Mouse (Mus musculus) lung, embryonic 14.5 days (tissue): ENCODE data around the gene Snrpc. TPM values are rescaled to one million over a fixed set of nuclear protein-coding genes. Genes with fewer than 3 reads are reported as not detected.

Experiments used
- ATAC-seq: fragments of 200-750 bp; cut with Nextera tagmentation; 2 replicates; pipeline ENCODE4 v1.8.0; 2017; ENCODE audit warnings: mild to moderate bottlenecking, moderate TSS enrichment, moderate library complexity; ENCODE audit not compliant: insufficient read depth
- DNase-seq: peaks from one replicate; pipeline ENCODE4 v3.0.0-alpha.2; 2015
- H3K27ac ChIP-seq: fragments of 300-500 bp; sonication (generic); 2 replicates; pipeline ENCODE4 v1.5.1; 2014; ENCODE audit warnings: low read depth, mild to moderate bottlenecking, moderate library complexity
- H3K27me3 ChIP-seq: fragments of 300-500 bp; sonication (generic); 2 replicates; pipeline ENCODE4 v1.6.1; 2014; ENCODE audit warnings: low read length, control low read depth; ENCODE audit not compliant: insufficient read depth
- H3K36me3 ChIP-seq: fragments of 300-500 bp; sonication (generic); 2 replicates; pipeline ENCODE4 v1.6.1; 2014; ENCODE audit warnings: control low read depth; ENCODE audit not compliant: insufficient read depth
- H3K4me1 ChIP-seq: fragments of 300-500 bp; sonication (generic); 2 replicates; pipeline ENCODE4 v1.6.1; 2014; ENCODE audit warnings: antibody characterized with exemption, control low read depth; ENCODE audit not compliant: insufficient read depth
- H3K4me2 ChIP-seq: fragments of 300-500 bp; sonication (generic); 2 replicates; pipeline ENCODE4 v1.6.1; 2014; ENCODE audit warnings: mild to moderate bottlenecking
- H3K4me3 ChIP-seq: fragments of 300-500 bp; sonication (generic); 2 replicates; pipeline ENCODE4 v1.5.1; 2014; ENCODE audit warnings: low read depth, low read length
- H3K9ac ChIP-seq: fragments of 300-500 bp; sonication (generic); 2 replicates; pipeline ENCODE4 v1.6.1; 2014
- H3K9me3 ChIP-seq: fragments of 300-500 bp; sonication (generic); 2 replicates; pipeline ENCODE4 v1.6.1; 2016; ENCODE audit warnings: low read depth, low read length, control low read depth
- CTCF ChIP-seq: IDR thresholded peaks from 2 replicates; pipeline ENCODE4 v1.5.1; 2016; ENCODE audit warnings: antibody characterized with exemption, low read depth
- WGBS: fragments of 180-500 bp; shearing (Covaris S2); extraction: QIAGEN DNeasy Blood & Tissue Kit; methylation state at CpG from one replicate; pipeline ENCODE4 v1.1.7; 2014; 5-methylcytosine and 5-hydroxymethylcytosine counted together
- polyA plus RNA-seq: library from polyadenylated mRNA; unstranded; fragments of >200 nt; fragmentation: Nextera tagmentation; extraction: Ambion mirVana; gene quantifications from 2 replicates; pipeline ENCODE4 v1.2.1, GENCODE M21; 2014

Gene Snrpc
- polyA plus RNA-seq, 1 experiment from 2014 or later, result 368 TPM

- no peaks in the 10 kb centered on the region for H3K36me3 ChIP-seq
- DNase-seq, result no peak
- H3K27ac ChIP-seq, result 0 out of 2 replicates have a peak overlapping the region, but pooled peaks have one; percentile 8
- H3K4me2 ChIP-seq, result peak overlapping the region; percentile 68
- H3K9me3 ChIP-seq, result no peaks in the 10 kb centered on the region
- 24% methylated on average over 3 of the region's 3 CpGs for WGBS
- no peaks in the 10 kb centered on the region for H3K27me3 ChIP-seq
- TF ChIP-seq CTCF, result no peak
- ATAC-seq, result no peak
- peak overlapping the region; percentile 36; the same call in 1 of the 2 replicates for H3K4me3 ChIP-seq
- peaks cover 3% of the 10 kb centered on the region; the same call in 1 of the 2 replicates for H3K4me1 ChIP-seq
- H3K9ac ChIP-seq, result no peak overlapping the region
Measured at GRCm38 (mm10) chr17:27825539-27825938, 12.4 kb upstream of the Snrpc start.

- no peaks in the 10 kb centered on the region for H3K36me3 ChIP-seq
- peaks cover 2% of the 10 kb centered on the region; the same call in 1 of the 2 replicates for H3K4me1 ChIP-seq
- peak; percentile 85 for DNase-seq
- H3K27ac ChIP-seq, result peak overlapping the region; percentile 82
- H3K27me3 ChIP-seq, result no peaks in the 10 kb centered on the region
- no peaks in the 10 kb centered on the region for H3K9me3 ChIP-seq
- H3K9ac ChIP-seq, result peak overlapping the region; percentile 47
- TF ChIP-seq CTCF, result 0 out of 2 replicates have a peak, but pooled peaks have one; percentile 7
- WGBS, result 4% methylated on average over 22 of the region's 22 CpGs
- peak; percentile 70 for ATAC-seq
- H3K4me3 ChIP-seq, result peak overlapping the region; percentile 36
- peak overlapping the region; percentile 68 for H3K4me2 ChIP-seq
Measured at GRCm38 (mm10) chr17:27825984-27826905, 11.7 kb upstream of the Snrpc start.

GRCm38 (mm10) chr17:27826908-27827383 lies 11.0 kb upstream of the Snrpc start:
- no peak for TF ChIP-seq CTCF
- peak overlapping the region; percentile 68 for H3K4me2 ChIP-seq
- H3K27ac ChIP-seq, result peak overlapping the region; percentile 82
- H3K27me3 ChIP-seq, result no peaks in the 10 kb centered on the region
- H3K4me1 ChIP-seq, result no peaks in the 10 kb centered on the region
- peak overlapping the region; percentile 47 for H3K9ac ChIP-seq
- ATAC-seq, result peak; percentile 77
- no peaks in the 10 kb centered on the region for H3K9me3 ChIP-seq
- under 1% methylated on average over 9 of the region's 9 CpGs for WGBS
- peak; percentile 80 for DNase-seq
- no peaks in the 10 kb centered on the region for H3K36me3 ChIP-seq
- peak overlapping the region; percentile 36 for H3K4me3 ChIP-seq

DNA sequence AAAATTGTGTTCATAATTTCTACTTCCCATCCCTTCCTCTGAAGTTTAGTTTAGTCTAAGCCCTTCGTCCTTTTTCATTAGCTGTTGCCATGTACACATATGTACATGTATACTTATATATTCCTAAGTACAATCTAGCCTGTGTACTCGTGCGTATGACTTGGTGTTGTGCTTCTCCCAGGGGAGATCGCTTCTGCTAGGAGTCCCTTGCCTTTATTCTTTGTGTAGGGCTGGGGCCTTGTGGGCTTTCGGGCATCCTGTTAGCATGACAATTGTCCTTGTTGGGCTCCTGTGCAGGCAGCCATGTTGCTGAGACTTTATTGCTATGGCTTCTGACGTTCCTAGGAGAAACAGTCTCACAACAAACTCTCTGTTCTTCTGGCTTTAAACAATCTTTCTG lies 10.4 kb upstream of the Snrpc start:
- H3K27ac ChIP-seq, result peak overlapping the region; percentile 26; the same call in 1 of the 2 replicates
- no peak overlapping the region for H3K4me3 ChIP-seq
- no peak for DNase-seq

GRCm38 (mm10) chr17:27830411-27830810 lies 7.5 kb upstream of the Snrpc start:
- DNase-seq (peak; percentile 17), ATAC-seq (no peak)
- Histone ChIP-seq H3K9ac (no peak overlapping the region), H3K27ac (no peak overlapping the region), H3K27me3 (no peaks in the 10 kb centered on the region), H3K9me3 (no peaks in the 10 kb centered on the region), H3K4me3 (no peak overlapping the region), H3K4me2 (no peak overlapping the region), H3K36me3 (no peaks in the 10 kb centered on the region), H3K4me1 (no peaks in the 10 kb centered on the region)
- 50% methylated on average over 7 of the region's 7 CpGs for WGBS
- peak; percentile 25 for TF ChIP-seq CTCF

More for the DNA sequence above, 10.4 kb upstream of the Snrpc start:
- Histone ChIP-seq H3K4me2 (peak overlapping the region; percentile 68), H3K4me1 (no peaks in the 10 kb centered on the region), H3K9me3 (no peaks in the 10 kb centered on the region), H3K27me3 (no peaks in the 10 kb centered on the region), H3K9ac (no peak overlapping the region), H3K36me3 (no peaks in the 10 kb centered on the region)
- no peak for TF ChIP-seq CTCF
- ATAC-seq, result no peak
- 39% methylated on average over 6 of the region's 6 CpGs for WGBS

GRCm38 (mm10) chr17:27839469-27840252 lies 1.7 kb downstream of the Snrpc start:
- DNase-seq (peak; percentile 98), ATAC-seq (peak; percentile 99)
- Histone ChIP-seq H3K9ac (peak overlapping the region; percentile 66), H3K36me3 (peaks cover 26% of the 10 kb centered on the region), H3K27me3 (no peaks in the 10 kb centered on the region), H3K4me3 (peak overlapping the region; percentile 77), H3K9me3 (no peaks in the 10 kb centered on the region), H3K27ac (peak overlapping the region; percentile 47; the same call in 1 of the 2 replicates), H3K4me1 (peaks cover 5% of the 10 kb centered on the region; the same call in 1 of the 2 replicates), H3K4me2 (peak overlapping the region; percentile 75)
- TF ChIP-seq CTCF, result no peak
- WGBS, result 3% methylated on average over 35 of the region's 35 CpGs
